ENCODE assay signal across 11 mouse cellular contexts in genomic region chr6:146282061-146282659, GRCm38 (mm10).
DNase-seq lines count a peak whose midpoint lies in the region; ATAC-seq and TF ChIP-seq lines count a peak whose summit lies in the region.
"Had no signal": no experiment of that assay in that cellular context is flagged by ENCODE, and none has a peak within 500 bp of the region (broad histone marks: within the 10 kb centered on the region; RNA-seq: fewer than 3 reads in every experiment).

No protein-coding gene starts in this region.

- H3K36me3 ChIP-seq in intestine, embryonic 14.5 days (ENCODE audit: control insufficient read depth, insufficient read depth, low read length) = no peaks in the 10 kb centered on the region
- no peaks in the 10 kb centered on the region for H3K36me3 ChIP-seq in intestine, embryonic 16.5 days (ENCODE audit: control insufficient read depth, insufficient read depth, low read length)
- no peaks in the 10 kb centered on the region for H3K36me3 ChIP-seq in limb, embryonic 10.5 days
- H3K36me3 ChIP-seq in hindbrain, embryonic 10.5 days = no peaks in the 10 kb centered on the region

- H3K4me1 ChIP-seq in intestine, embryonic 14.5 days (replicated peaks; ENCODE audit: control insufficient read depth, insufficient read depth, low read length) = peaks cover 14% of the 10 kb centered on the region
- peaks cover 15% of the 10 kb centered on the region for H3K4me1 ChIP-seq in intestine, embryonic 16.5 days (ENCODE audit: control insufficient read depth, insufficient read depth, low read length)
- H3K4me1 ChIP-seq in limb, embryonic 10.5 days = no peaks in the 10 kb centered on the region
- H3K4me1 ChIP-seq in hindbrain, embryonic 10.5 days (replicated peaks) = no peaks in the 10 kb centered on the region

- peak; percentile 42 for DNase-seq in intestine, embryonic 14.5 days (ENCODE audit: low spot score)
- DNase-seq in cerebellum, adult 9-11 months = peak; percentile 74
- peak; percentile 73 to 87 for DNase-seq in layer of hippocampus, adult 2 months (ENCODE audit: low spot score in 2 of 2)
- DNase-seq in right cerebral cortex, postnatal 14 days = peak; percentile 35
- no peak for DNase-seq in adrenal gland, postnatal 25 days
- no peak for DNase-seq in limb, embryonic 10.5 days (ENCODE audit: low spot score)
- DNase-seq in hindbrain, embryonic 10.5 days (ENCODE audit: low spot score) = no peak
- DNase-seq: lung, embryonic 14.5 days had no signal

- TF ChIP-seq CTCF in layer of hippocampus, adult 2 months (conservative IDR thresholded peaks at IDR 0.05) = no peak

- no peak for ATAC-seq in intestine, embryonic 14.5 days (replicated peaks; ENCODE audit: low FRiP score, low TSS enrichment, low read depth)
- no peak for ATAC-seq in intestine, embryonic 16.5 days

- no peaks in the 10 kb centered on the region for H3K9me3 ChIP-seq in intestine, embryonic 14.5 days (ENCODE audit: control insufficient read depth, low read length)
- no peaks in the 10 kb centered on the region for H3K9me3 ChIP-seq in intestine, embryonic 16.5 days (ENCODE audit: control insufficient read depth, low read length)
- no peaks in the 10 kb centered on the region for H3K9me3 ChIP-seq in limb, embryonic 10.5 days (replicated peaks)
- H3K9me3 ChIP-seq in hindbrain, embryonic 10.5 days = no peaks in the 10 kb centered on the region

- H3K27ac ChIP-seq in intestine, embryonic 14.5 days (ENCODE audit: low read depth) = no peak overlapping the region
- no peak overlapping the region for H3K27ac ChIP-seq in intestine, embryonic 16.5 days (ENCODE audit: low read length)
- H3K27ac ChIP-seq in layer of hippocampus, adult 2 months = no peak overlapping the region
- no peak overlapping the region for H3K27ac ChIP-seq in limb, embryonic 10.5 days
- H3K27ac ChIP-seq in hindbrain, embryonic 10.5 days = no peak overlapping the region
- H3K27ac ChIP-seq: gastrocnemius, adult 2 months had no signal

- no peak overlapping the region for H3K9ac ChIP-seq in intestine, embryonic 14.5 days (ENCODE audit: low read length)
- H3K9ac ChIP-seq in intestine, embryonic 16.5 days (ENCODE audit: low read depth, low read length) = no peak overlapping the region
- H3K9ac ChIP-seq: lung, embryonic 14.5 days had no signal

- no peaks in the 10 kb centered on the region for H3K27me3 ChIP-seq in intestine, embryonic 14.5 days (replicated peaks; ENCODE audit: control insufficient read depth, insufficient read depth, low read length)
- H3K27me3 ChIP-seq in intestine, embryonic 16.5 days (replicated peaks; ENCODE audit: control insufficient read depth, insufficient read depth, low read length) = no peaks in the 10 kb centered on the region
- no peaks in the 10 kb centered on the region for H3K27me3 ChIP-seq in limb, embryonic 10.5 days (ENCODE audit: low read depth, poor library complexity, severe bottlenecking)
- H3K27me3 ChIP-seq in hindbrain, embryonic 10.5 days (ENCODE audit: insufficient read depth, poor library complexity, severe bottlenecking) = no peaks in the 10 kb centered on the region

- no peak overlapping the region for H3K4me2 ChIP-seq in intestine, embryonic 14.5 days (ENCODE audit: low read length)
- no peak overlapping the region for H3K4me2 ChIP-seq in intestine, embryonic 16.5 days (ENCODE audit: low read depth, low read length)
- H3K4me2 ChIP-seq: lung, embryonic 14.5 days had no signal

- H3K4me3 ChIP-seq in intestine, embryonic 14.5 days (ENCODE audit: low read depth, low read length) = no peak overlapping the region
- no peak overlapping the region for H3K4me3 ChIP-seq in intestine, embryonic 16.5 days (ENCODE audit: low read length)
- no peak overlapping the region for H3K4me3 ChIP-seq in layer of hippocampus, adult 2 months
- no peak overlapping the region for H3K4me3 ChIP-seq in limb, embryonic 10.5 days
- H3K4me3 ChIP-seq in hindbrain, embryonic 10.5 days = no peak overlapping the region
- H3K4me3 ChIP-seq: gastrocnemius, adult 2 months; myocyte had no signal

- 74% methylated on average over 7 of the region's 7 CpGs for WGBS in intestine, embryonic 14.5 days
- WGBS in intestine, embryonic 16.5 days = 80% methylated on average over 7 of the region's 7 CpGs
- WGBS in limb, embryonic 10.5 days = 74% methylated on average over 7 of the region's 7 CpGs
- WGBS in hindbrain, embryonic 10.5 days = 82% methylated on average over 7 of the region's 7 CpGs

Comparison
In these comparisons a context has a peak if more than half of its experiments do, and no peak if none do; other contexts are left out.
1. DNase-seq: peak in intestine, embryonic 14.5 days (single experiment), cerebellum, adult 9-11 months (single experiment), layer of hippocampus, adult 2 months (2 of 2) and right cerebral cortex, postnatal 14 days (single experiment); none in adrenal gland, postnatal 25 days (single experiment), limb, embryonic 10.5 days (single experiment) and hindbrain, embryonic 10.5 days (single experiment).